Mouse (Mus musculus) heart, adult 2 months (tissue): ENCODE results near the gene Ankrd11. TPM values are rescaled to one million over a fixed set of nuclear protein-coding genes. Genes with fewer than 3 reads are reported as not detected.

Source experiments
- DNase-seq, 2 experiments: peaks; one replicate each; pipeline ENCODE4 v3.0.0; 2021
- H3K27ac ChIP-seq: fragments of 200-600 bp; 2 replicates; pipeline ENCODE4 v1.8.1; 2022
- H3K27me3 ChIP-seq: fragments of 200-500 bp; 2 replicates; pipeline ENCODE4 v1.6.1; 2012; ENCODE audit warnings: mild to moderate bottlenecking, low read length, inconsistent platforms, mixed read lengths; ENCODE audit not compliant: control insufficient read depth, insufficient read depth
- H3K36me3 ChIP-seq: fragments of 200-500 bp; 2 replicates; pipeline ENCODE4 v1.6.1; 2012; ENCODE audit warnings: low read length, inconsistent platforms; ENCODE audit not compliant: control insufficient read depth, insufficient read depth
- H3K4me1 ChIP-seq: fragments of 200-500 bp; 2 replicates; pipeline ENCODE4 v1.6.1; 2011; ENCODE audit warnings: low read length; ENCODE audit not compliant: control insufficient read depth, insufficient read depth
- H3K4me3 ChIP-seq: fragments of 200-600 bp; 2 replicates; pipeline ENCODE4 v1.8.1; 2022
- H3K79me2 ChIP-seq: fragments of 200-500 bp; replicated peaks from 2 replicates; pipeline ENCODE4 v1.6.1; 2012; ENCODE audit warnings: mild to moderate bottlenecking, inconsistent platforms, low read length, moderate library complexity, mixed read lengths; ENCODE audit not compliant: control insufficient read depth, insufficient read depth
- H3K9ac ChIP-seq: fragments of 200-500 bp; 2 replicates; pipeline ENCODE4 v1.6.1; 2012; ENCODE audit warnings: low read depth, mild to moderate bottlenecking, control low read depth, inconsistent platforms, low read length, mixed read lengths
- CTCF ChIP-seq: fragments of 200-600 bp; IDR thresholded peaks from 2 replicates; pipeline ENCODE4 v1.8.1; 2022; ENCODE audit warnings: antibody characterized with exemption, mild to moderate bottlenecking, moderate library complexity
- EP300 ChIP-seq: fragments of 200-500 bp; IDR thresholded peaks from 2 replicates; pipeline ENCODE4 v1.6.1; 2011; ENCODE audit warnings: low read depth, low read length, control low read depth; ENCODE audit not compliant: insufficient read depth
- POLR2A ChIP-seq: fragments of 200-500 bp; IDR thresholded peaks from 2 replicates; pipeline ENCODE4 v1.6.1; 2011; ENCODE audit warnings: mild to moderate bottlenecking, low read depth, low read length, control low read depth; ENCODE audit not compliant: insufficient read depth
- WGBS: fragments of 180-500 bp; shearing (Covaris S2); methylation state at CpG from one replicate; pipeline ENCODE4 v1.1.7; 2018; 5-methylcytosine and 5-hydroxymethylcytosine counted together
- intact Hi-C: fragments of 180-260 bp; cut with DNase I; formaldehyde crosslinking; loops from one replicate; pipeline ENCODE4 v1.15.1; 2025
- polyA plus RNA-seq: library from polyadenylated mRNA; depleted of rRNA; stranded (reverse); fragments of >200 nt; gene quantifications from 2 replicates; pipeline ENCODE4 v1.2.3, GENCODE M21; 2012
- total RNA-seq, 2 experiments: library from RNA; stranded (reverse); gene quantifications; 2 replicates each; pipeline ENCODE4 v1.2.3; 2021

The Ankrd11 gene
- total and polyA plus RNA-seq, 3 experiments: 34.4 to 76.3 (median 68.0) TPM

DNA sequence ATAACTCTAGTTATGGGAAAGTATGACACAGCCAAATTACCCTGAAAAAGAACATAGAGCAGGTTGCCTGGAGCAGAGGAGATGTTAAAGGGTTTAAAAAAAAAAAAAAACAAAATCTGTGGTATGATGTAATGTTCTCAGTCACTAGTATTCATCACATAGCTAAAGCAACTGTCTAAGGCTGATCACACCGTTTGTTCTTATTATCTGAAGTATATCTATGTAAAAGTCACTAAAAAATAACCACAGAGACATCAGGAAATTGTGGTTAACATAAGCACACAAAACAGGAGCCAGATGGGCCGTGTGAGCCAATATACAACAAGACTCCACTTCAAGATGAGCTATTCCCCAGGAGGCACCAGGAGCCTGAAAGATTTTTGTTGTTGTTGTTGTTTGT, 41.8 kb downstream of the Ankrd11 start:
- H3K9ac ChIP-seq: no peak overlapping the region
- TF ChIP-seq CTCF: no peak
- TF ChIP-seq POLR2A: no peak
- TF ChIP-seq EP300: no peak
- peaks cover 8% of the 10 kb centered on the region for H3K79me2 ChIP-seq
- DNase-seq: no peak
- peaks cover 15% of the 10 kb centered on the region for H3K36me3 ChIP-seq
- intact Hi-C loops: no loop called here
- WGBS: 30% methylated on average over 2 of the region's 2 CpGs
- peaks cover 20% of the 10 kb centered on the region for H3K4me1 ChIP-seq
- no peak overlapping the region for H3K27ac ChIP-seq
- no peak overlapping the region for H3K4me3 ChIP-seq
- no peaks in the 10 kb centered on the region for H3K27me3 ChIP-seq

GRCm38 (mm10) chr8:122997963-122998362, 44.1 kb downstream of the Ankrd11 start:
- Histone ChIP-seq H3K4me1 (peaks cover 21% of the 10 kb centered on the region), H3K27me3 (no peaks in the 10 kb centered on the region), H3K79me2 (peaks cover 16% of the 10 kb centered on the region), H3K27ac (no peak overlapping the region), H3K9ac (no peak overlapping the region), H3K36me3 (peaks cover 28% of the 10 kb centered on the region), H3K4me3 (no peak overlapping the region)
- intact Hi-C loops: loop anchor here (5.0 kb wide), 1 partner anchor 34 kb away; no protein-coding TSS in a partner anchor
- WGBS: 23% methylated on average over 4 of the region's 4 CpGs
- no peak for TF ChIP-seq EP300
- TF ChIP-seq POLR2A: no peak
- no peak for TF ChIP-seq CTCF
- no peak for DNase-seq

- Histone ChIP-seq H3K79me2 (peaks cover 30% of the 10 kb centered on the region), H3K27me3 (no peaks in the 10 kb centered on the region), H3K27ac (no peak overlapping the region), H3K9ac (no peak overlapping the region), H3K36me3 (peaks cover 26% of the 10 kb centered on the region), H3K4me1 (peaks cover 31% of the 10 kb centered on the region), H3K4me3 (no peak overlapping the region)
- DNase-seq: no peak
- intact Hi-C loops: no loop called here
- TF ChIP-seq EP300 (no peak), CTCF (no peak), POLR2A (no peak)
- WGBS: 38% methylated on average over 5 of the region's 5 CpGs
Observed at GRCm38 (mm10) chr8:122993740-122994139, 48.3 kb downstream of the Ankrd11 start.

- Histone ChIP-seq H3K4me1 (peaks cover 31% of the 10 kb centered on the region), H3K36me3 (peaks cover 19% of the 10 kb centered on the region), H3K4me3 (no peak overlapping the region), H3K27me3 (no peaks in the 10 kb centered on the region), H3K9ac (no peak overlapping the region), H3K79me2 (peaks cover 29% of the 10 kb centered on the region), H3K27ac (no peak overlapping the region)
- WGBS: 74% methylated on average over 3 of the region's 3 CpGs
- TF ChIP-seq CTCF (no peak), POLR2A (no peak), EP300 (no peak)
- DNase-seq: no peak
- intact Hi-C loops: no loop called here
Observed at GRCm38 (mm10) chr8:122993031-122993430, 49.0 kb downstream of the Ankrd11 start.

GRCm38 (mm10) chr8:122992296-122992695, 49.8 kb downstream of the Ankrd11 start:
- H3K9ac ChIP-seq: no peak overlapping the region
- no peak overlapping the region for H3K4me3 ChIP-seq
- H3K27me3 ChIP-seq: no peaks in the 10 kb centered on the region
- H3K79me2 ChIP-seq: peaks cover 29% of the 10 kb centered on the region
- H3K27ac ChIP-seq: no peak overlapping the region
- intact Hi-C loops: no loop called here
- peaks cover 36% of the 10 kb centered on the region for H3K4me1 ChIP-seq
- 71% methylated on average over 2 of the region's 2 CpGs for WGBS
- no peak for DNase-seq
- TF ChIP-seq POLR2A (no peak), CTCF (no peak), EP300 (no peak)
- H3K36me3 ChIP-seq: peaks cover 21% of the 10 kb centered on the region

GRCm38 (mm10) chr8:122991368-122991767, 50.7 kb downstream of the Ankrd11 start:
- WGBS: 74% methylated on average over 5 of the region's 5 CpGs
- H3K27me3 ChIP-seq: no peaks in the 10 kb centered on the region
- intact Hi-C loops: no loop called here
- peaks cover 28% of the 10 kb centered on the region for H3K79me2 ChIP-seq
- H3K36me3 ChIP-seq: peaks cover 23% of the 10 kb centered on the region
- no peak overlapping the region for H3K9ac ChIP-seq
- no peak overlapping the region for H3K4me3 ChIP-seq
- no peak for DNase-seq
- TF ChIP-seq CTCF (no peak), POLR2A (no peak), EP300 (no peak)
- H3K4me1 ChIP-seq: peaks cover 38% of the 10 kb centered on the region
- no peak overlapping the region for H3K27ac ChIP-seq
